Mouse (Mus musculus): ENCODE results near the gene Emc7.
A peak's percentile ranks its signal among the peaks of the same experiment; 100 is the strongest.

The Emc7 gene

GRCm38 (mm10) chr2:112480669-112481068 lies 25.9 kb downstream of the Emc7 start, which contains the start of gene Chrm5:
Chrm5 (minus strand) TSS chr2:112480769.
- no peak for DNase-seq

DNA sequence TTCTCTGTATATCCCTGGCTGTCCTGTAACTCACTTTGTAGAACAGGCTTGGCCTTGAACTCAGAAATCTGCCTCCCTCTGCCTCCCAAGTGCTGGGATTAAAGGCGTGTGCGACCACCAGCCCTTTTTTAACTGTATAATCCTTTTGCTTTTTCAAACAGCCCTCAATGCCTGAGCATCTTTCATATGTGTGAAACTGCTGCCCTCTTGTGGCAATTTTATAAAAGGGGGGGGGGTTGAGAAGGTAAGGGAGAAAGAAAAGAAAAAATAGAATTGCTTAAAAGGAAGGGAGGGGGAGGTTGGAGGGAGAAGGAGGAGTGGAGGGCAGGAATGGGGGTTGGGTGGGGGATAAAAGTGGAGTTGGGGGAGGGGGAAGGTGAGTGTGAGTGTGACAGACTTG lies 26.8 kb downstream of the Emc7 start:
- peak in 1 of 2 experiments; percentile 20 for DNase-seq

DNA sequence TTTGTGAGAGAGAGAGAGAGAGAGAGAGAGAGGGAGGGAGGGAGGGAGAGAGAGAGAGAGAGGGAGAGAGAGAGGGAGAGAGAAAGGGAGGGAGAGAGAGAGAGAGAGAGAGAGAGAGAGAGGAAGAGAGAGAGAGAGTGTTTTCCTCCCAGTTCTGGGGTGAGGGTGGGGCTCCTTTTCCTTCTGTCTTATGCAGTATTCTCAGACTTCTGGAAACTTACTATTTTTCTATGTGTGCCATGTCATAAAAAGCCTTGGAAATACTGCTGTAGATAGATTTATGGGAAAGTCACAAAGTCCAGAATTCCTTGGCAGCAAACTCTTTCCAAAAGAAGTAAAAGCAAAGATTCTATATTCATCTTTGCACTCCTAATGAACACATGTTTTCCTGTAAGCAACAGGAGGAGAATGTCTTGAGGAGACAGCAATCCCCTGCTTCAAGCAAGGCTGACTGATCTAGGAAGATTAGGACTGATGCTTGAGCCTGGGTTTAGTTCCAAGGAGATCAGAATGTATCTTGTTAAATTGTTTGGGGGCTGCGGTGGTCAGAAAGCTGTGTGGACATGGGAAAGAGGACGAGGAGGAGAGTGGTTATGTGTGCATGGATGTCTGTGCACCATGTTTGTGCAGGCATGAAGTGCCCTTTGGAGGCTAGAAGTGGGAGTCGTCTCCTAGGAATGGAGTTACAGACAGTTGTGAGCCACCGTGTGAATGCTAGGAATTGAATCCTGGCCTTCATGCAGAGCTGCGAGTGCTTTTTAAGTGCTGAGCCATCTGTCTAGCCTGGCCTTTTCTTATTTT lies 27.9 kb downstream of the Emc7 start:
- DNase-seq = no peak

DNA sequence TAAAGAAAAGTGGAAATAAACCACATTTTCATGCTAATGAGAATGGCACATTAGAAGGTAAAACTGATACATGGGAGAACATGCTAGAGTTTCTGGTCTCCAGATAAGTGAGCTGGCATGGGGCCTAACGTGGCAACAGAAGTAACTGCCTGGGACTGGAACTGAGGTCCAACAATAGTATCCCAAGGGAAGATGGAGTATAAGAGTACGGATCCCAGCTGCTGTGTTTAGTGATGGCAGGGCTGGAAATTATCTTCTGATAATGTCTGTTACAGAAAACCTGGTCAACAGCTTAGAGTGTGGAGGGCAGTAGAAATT lies 28.5 kb downstream of the Emc7 start:
- no peak for DNase-seq

GRCm38 (mm10) chr2:112484886-112485285 lies 30.1 kb downstream of the Emc7 start:
- peak; percentile 43 to 60 for DNase-seq

GRCm38 (mm10) chr2:112490483-112491196 lies 35.8 kb downstream of the Emc7 start:
- no peak for DNase-seq

GRCm38 (mm10) chr2:112491629-112492028 lies 36.8 kb downstream of the Emc7 start:
- DNase-seq = no peak

DNA sequence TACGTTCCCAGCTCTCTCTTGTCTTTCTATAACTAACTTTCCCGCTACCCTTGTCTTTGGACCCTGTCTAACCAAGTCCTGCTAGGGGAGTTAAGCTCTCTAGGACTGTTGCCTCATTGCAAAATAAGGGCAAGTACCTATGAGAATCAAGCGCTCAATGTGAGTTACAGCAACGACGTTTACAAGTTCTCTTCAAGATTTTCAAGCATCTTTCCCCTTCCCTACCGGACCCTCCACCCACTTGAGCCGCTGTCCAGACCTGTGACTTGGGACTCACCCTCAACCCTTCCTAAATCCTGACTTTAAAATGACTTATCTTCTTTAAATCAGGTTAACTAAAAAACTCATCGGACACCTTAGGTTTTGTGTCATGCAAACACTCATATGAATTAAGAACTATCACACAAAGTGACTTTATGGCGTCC lies 37.6 kb downstream of the Emc7 start:
- DNase-seq = peak; percentile 28 to 44

DNA sequence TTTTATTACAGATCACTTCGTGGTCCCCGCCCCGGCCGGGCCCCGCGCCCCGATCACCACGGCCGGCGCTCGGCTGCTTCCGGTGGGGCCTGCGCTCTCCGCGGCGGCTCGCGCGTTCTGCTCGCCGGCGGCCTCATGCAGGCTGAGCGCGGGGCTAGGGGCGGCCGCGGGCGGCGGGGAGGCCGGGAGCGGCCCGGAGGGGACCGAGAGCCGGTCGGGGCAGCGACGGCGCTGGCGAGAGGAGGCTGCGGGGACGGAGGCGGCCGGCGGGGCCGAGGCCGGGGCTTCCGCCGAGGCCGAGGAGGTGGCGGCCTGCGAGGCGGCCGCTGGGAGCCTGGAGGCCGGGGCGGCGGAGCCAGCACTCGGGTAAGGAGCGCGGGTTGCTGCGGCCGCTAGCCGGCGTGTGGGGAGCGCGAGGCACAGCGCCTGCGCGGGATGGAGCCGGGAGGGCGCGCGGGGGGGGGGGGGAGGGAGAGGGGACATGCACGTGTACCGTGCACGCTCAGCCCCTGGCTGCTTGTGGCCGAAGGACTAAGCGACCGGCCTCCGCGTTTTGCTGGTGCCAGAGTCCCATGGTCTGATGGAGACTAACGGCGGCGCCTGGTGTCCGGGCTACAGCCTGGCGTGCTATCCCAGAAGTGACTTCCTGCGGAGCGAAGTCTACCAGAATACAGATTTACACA lies 38.2 kb downstream of the Emc7 start, which contains the start of gene Aven:
Aven (plus strand) TSS at position 109 of the 683 bp plus-strand sequence.
- DNase-seq = peak; percentile 82 to 83

DNA sequence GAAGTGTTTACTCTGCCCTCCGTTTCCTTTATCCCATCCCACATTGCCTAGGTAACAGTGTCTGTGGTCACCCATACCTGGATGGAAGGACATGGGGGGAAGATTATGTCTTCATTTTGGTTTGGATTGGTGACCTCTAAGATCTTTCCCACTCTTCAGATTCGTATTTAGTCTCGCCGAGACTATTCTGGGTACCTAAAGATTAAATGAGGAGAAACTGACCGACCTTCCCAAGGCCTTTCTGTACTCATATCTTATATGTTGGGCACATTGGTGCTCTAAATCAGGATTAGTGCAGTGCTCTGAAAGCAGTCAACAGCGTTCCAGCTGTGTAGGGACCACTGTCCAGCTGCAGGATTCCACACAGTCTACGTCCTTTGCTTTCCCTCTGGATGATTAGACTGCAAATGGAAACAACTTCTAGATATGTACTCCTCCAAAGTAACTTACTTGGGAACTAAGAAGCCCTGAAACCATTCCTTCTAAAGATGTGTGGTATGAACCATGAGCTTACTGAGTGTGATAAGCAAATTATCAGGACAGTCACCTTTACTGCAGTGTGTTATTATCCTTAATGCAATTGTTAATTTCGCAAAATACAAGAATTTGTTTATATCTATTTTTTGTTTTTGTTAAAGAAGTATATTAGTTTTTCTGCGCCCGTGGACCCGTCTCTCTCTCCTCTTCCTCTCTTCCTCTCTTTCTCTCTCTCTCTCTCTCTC lies 38.9 kb downstream of the Emc7 start:
- DNase-seq = no peak

- no peak for DNase-seq
These were observed 43.1 kb downstream of the Emc7 start for GRCm38 (mm10) chr2:112497851-112498250.

DNA sequence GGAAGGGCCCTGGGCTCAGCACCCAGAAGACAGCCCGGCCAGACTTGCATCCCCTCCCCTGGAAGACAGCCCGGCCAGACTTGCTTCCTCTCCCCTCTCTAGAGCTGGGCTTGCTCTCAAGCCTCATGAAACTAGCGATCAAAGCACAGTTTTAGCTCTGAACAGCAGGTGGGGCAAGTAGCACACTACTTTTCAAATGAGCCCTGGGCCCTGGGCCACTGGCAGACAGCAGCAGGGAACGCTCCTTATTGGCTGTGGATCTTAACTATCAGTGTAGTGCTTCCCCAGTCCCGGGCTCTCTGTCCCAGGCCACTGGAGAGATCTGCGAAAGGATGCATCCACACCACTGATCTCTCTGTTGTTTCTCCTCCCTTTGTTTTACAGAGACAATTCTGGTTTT lies 46.4 kb downstream of the Emc7 start:
- DNase-seq = peak; percentile 50 to 69

GRCm38 (mm10) chr2:112503978-112504377 lies 49.2 kb downstream of the Emc7 start:
- no peak for DNase-seq

GRCm38 (mm10) chr2:112506841-112507435 lies 52.1 kb downstream of the Emc7 start:
- DNase-seq = peak in 1 of 2 experiments; percentile 10

GRCm38 (mm10) chr2:112507444-112507843 lies 52.6 kb downstream of the Emc7 start:
- DNase-seq = no peak

DNA sequence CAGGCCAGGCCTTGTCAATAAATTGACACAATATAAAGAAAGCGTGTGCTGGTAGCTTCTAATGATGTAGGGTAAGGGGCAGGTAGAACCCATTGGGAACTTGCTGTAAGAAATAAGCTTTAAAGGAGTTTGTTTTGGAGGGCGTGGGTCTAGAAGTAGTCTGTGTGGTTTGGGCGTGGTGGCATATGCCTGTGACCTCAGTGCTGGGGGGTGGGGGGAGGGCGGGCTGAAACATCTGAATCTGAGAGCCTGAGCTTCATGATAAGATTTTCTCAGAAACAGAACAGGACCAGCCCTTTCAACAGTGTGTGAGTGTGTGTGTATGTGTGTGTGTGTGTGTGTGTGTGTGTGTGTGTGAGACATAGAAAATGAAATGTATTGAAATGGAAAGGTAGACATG lies 55.3 kb downstream of the Emc7 start:
- DNase-seq = no peak

DNA sequence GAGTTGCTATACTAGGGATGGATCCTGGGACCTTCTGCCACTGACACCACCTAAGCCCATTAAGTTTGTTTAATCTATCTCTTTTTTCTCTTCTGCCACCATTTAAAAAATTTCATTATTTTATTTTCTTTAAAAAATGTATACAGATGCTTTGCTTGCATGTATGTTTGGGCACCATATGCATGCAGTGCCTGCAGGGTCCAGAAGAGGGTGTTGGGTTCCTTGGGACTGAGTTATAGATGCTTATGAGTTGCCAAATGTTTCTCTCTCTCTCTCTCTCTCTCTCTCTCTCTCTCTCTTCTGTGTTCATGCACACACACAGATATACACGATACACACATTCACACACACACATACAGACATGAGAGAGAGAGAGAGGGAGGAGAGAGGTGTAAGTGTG lies 58.2 kb downstream of the Emc7 start:
- no peak for DNase-seq

GRCm38 (mm10) chr2:112516728-112517127 lies 61.9 kb downstream of the Emc7 start:
- no peak for DNase-seq

DNA sequence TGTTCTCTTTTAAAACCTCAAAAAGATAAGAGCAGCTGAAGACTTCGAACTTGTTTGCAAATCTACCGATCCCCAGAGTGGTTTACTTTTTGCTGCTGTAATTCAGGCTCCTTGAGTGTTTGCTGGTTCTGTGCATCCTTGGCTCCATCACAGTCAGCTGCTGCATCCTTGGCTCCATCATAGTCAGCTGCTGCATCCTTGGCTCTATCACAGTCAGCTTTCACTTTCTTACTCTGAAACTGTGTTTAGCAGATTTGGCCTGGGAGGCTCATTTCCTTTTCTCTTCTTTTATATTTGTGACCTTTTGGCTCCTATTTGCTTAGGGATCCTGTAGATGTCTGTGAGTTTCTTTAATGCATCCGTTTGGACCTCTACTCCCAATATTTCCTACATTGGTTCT lies 62.4 kb downstream of the Emc7 start:
- no peak for DNase-seq

GRCm38 (mm10) chr2:112518541-112518940 lies 63.7 kb downstream of the Emc7 start:
- no peak for DNase-seq

- no peak for DNase-seq
These were observed 66.0 kb downstream of the Emc7 start for GRCm38 (mm10) chr2:112520526-112521482.

All from lung, adult 18-20 months (tissue).